Mouse (Mus musculus) frontal cortex, adult 2 months (tissue): Measurements from ENCODE around the gene Pik3c2b. TPM values are rescaled to one million over a fixed set of nuclear protein-coding genes. Genes with fewer than 3 reads are reported as not detected.
A peak's percentile ranks its signal among the peaks of the same experiment; 100 is the strongest.
"Not testable (repeated sequence)": the region's sequence is repeated elsewhere in the genome, so short reads cannot be mapped to it uniquely, and the experiment has no call there.

ENCODE experiments used
- DNase-seq, 2 experiments: peaks; one replicate each; pipeline ENCODE4 v3.0.0; 2022; ENCODE audit warnings: low spot score in 1 of 2; ENCODE audit errors: extremely low spot score in 1 of 2
- polyA plus RNA-seq: library from polyadenylated mRNA; depleted of rRNA; stranded (reverse); fragments of >200 nt; gene quantifications from 2 replicates; pipeline ENCODE4 v1.2.3, GENCODE M21; 2012; rRNA removed

Pik3c2b gene
- 14.9 and 16.2 TPM in 2 replicates for polyA plus RNA-seq

DNA sequence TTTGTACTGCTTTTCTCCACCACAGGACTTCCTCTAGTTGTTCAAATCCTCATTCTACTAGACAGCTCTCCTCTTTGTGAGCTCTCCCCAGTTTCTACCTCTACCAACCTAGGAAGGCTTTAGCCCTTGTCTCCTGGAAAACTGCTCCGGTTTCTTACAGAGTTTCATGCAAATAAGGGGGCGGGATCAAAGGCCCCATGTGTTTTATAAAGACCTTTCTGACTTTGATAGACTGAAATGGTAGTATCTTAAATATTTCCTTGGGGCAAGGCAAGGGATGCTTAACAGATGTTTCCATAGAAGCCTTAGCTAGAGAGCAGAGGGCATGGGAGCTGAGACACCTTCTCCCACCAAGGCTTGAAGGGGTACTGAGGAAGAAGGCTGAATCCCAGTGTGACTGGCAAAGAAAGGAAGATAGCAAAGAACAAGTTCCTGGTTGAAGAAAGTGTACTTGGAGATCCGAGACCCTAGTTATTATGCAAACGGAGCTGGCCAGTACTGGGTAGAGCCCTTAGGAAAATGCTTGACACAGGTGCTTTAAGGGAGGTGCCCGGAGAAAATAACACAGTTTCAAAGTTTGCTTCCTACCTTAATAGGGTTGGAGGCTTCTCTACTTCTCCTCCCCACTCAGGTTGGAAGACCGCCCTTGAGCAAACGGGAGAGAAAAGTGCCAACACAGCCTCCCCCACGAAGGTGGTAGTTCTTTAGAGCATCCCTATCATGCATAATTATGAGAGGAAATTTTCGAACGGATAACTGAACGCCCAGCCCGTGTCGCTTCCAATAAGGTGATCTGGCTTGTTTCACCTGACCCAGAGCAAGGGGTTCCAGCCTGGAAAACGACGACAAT is at the start of gene Pik3c2b:
Pik3c2b (plus strand) TSS at position 657 of the 850 bp plus-strand sequence.
- no peak for DNase-seq

DNA sequence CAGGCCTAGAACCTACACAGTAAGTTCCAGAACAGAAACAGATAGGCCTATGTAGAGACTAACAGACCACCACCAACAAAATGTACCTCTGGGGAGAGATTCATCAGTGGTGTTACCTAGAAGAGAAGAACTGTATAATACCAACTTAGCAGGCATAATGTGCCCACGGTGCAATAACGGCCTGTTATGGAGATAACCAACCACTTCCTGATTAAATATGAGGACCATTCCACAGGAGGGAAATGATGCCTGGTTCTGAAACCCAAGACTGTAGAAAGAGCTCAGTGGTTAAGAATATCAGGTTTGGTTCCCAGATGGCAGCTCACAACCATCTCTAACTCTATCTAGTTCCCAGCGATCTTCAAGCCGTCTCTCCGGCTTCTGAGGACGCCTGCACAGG is 45.1 kb upstream of the Pik3c2b start:
- no peak for DNase-seq

DNA sequence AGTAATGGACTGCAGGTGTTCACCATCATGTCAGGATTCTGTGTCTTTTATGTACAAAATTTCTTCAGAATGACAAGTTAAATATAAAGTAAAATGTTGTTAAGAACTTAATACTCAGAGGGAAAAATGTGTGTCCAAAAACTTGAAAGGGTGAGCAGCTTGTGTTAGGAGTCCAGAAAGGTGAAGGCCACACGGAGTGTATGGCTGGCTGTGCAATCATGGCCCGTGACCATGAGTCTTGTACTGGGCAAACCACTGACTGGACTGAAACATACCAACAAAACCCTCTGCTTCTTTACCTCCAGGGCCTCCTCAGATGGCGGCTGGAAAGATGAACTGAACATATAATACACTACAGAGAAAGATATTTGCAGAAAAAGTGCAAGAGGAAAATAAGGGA is 38.9 kb upstream of the Pik3c2b start:
- no peak for DNase-seq

DNA sequence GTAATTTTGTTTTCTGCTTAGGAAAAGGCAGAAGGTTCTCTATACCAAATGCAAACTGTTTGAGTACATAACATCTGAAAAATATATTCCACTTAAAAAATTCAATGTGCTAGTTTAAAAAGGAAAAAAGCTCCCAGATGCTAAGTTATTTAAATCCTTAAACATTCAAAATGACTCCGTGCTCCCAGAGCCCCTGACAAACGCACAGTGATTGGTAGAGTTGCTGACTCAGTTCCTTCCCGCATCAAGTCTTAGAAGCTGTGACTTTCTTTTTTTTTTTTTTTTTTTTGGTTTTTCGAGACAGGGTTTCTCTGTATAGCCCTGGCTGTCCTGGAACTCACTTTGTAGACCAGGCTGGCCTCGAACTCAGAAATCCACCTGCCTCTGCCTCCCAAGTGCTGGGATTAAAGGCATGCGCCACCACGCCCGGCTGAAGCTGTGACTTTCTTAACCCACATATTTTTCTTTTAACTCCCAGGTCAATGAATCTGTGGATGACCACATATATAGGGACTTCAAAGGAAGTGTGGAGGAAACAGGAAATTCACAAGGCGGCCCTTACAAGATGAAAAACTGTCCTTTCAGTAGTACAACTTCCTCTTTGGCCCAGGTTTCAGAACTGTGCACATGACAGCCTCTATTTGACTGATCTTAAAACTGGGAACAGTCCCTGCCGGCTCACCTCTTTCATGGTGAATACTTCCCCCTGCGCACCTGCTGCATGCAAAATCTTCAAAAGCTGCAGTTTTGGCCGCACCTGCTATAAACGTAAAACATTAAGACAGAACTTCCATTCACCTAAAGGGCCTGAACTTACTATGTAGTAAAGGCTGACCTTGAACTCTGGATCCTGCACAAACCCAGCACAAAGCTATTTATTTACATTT is 33.3 kb upstream of the Pik3c2b start:
- no peak for DNase-seq

DNA sequence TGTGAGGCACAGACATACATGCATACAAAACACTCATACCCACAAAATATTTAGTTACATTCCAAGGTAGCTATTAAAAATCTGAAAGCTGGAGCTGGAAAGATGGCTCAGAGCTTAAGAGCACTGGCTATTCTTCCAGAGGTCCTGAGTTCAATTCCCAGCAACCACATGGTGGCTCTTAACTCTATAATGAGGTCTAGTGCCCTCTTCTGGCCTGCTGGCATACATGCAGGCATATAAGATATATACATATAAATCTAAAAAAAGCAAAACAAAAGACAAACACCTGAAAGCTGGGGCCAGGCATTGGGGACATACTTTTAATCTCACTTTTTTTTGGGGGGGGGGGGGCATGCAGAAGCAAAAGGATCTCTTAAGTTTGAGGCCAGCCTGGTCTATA is 32.1 kb upstream of the Pik3c2b start:
- DNase-seq, result no peak

DNA sequence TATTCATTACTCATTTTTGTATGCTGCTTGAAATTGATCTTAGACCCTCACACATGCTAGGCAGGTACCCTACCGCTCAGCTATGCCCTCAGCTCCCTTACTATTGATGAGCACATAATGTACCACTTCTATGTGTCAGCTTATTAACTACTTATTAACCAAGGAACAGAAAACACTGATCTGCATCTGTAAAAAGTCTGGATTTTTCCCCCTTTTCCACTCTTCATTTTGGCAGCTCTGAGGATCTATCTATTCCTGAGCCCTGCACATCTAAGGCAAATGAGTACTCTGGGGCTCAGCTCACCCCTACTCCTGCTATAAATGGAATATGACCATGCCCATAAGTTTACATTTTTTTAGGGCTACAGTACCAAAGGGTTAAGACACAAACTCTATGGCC is 31.3 kb upstream of the Pik3c2b start:
- no peak for DNase-seq

DNA sequence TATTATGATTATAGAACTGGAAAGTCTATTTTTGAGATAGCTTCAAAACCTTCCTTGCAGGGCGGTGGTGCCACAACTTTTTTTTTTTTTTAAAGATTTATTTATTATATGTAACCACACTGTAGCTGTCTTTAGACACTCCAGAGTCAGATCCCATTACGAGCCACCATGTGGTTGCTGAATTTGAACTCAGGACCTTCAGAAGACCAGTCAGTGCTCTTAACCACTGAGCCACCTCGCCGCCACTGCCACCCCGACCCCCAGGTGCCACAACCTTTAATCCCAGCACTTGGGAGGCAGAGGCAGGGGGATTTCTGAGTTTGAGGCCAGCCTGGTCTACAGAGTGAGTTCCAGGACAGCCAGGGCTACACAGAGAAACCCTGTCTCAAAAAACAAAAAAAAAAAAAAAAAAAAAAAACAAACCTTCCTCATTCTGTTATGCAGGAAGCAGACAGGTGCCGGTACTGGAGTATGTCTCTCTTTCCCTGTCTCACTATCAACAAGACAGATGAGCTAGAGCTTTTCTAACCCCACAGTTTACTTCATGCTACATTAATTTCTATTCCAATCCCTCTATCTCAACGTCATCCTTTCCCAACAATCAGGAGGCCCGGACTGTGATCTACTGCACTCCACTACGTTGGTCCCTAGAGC is 28.6 kb upstream of the Pik3c2b start:
- DNase-seq, result no peak

DNA sequence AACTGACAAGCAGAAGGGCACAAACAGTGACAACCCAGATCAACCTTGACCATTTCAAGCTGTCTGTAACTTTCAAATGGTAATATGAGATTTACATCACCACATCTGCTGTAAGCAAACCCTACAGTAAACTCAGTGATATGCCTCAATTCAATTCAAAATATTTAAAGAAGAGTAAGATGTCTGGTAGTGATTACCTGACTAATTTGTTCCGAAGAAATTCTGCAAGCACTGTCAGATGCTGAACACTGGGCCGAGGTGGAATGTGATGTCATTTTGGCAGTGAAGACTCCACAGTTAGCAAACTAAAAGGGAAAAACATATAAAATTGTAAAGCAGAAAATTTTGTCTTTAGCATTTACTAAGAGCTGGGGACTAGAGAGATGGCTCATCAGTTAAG is 26.9 kb upstream of the Pik3c2b start:
- DNase-seq, result no peak

DNA sequence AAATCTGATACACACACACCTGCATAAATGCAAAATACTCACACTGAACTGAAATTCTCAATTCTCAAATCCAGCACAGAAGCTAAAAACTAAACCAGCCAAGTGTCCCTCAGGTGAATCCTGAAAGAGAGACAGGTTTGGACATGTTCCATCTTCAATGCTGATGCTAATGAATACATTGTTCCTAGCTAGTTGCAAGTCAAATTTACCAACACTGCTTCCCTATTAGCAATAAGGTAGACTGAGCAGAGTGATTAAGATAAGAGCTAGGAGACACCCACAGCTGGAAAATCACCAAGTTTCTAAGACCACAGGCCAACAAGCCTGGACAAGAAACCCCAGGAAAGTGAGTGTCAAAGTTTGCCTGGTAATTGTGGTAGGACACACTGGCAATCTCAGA is 26.2 kb upstream of the Pik3c2b start:
- DNase-seq, result no peak

DNA sequence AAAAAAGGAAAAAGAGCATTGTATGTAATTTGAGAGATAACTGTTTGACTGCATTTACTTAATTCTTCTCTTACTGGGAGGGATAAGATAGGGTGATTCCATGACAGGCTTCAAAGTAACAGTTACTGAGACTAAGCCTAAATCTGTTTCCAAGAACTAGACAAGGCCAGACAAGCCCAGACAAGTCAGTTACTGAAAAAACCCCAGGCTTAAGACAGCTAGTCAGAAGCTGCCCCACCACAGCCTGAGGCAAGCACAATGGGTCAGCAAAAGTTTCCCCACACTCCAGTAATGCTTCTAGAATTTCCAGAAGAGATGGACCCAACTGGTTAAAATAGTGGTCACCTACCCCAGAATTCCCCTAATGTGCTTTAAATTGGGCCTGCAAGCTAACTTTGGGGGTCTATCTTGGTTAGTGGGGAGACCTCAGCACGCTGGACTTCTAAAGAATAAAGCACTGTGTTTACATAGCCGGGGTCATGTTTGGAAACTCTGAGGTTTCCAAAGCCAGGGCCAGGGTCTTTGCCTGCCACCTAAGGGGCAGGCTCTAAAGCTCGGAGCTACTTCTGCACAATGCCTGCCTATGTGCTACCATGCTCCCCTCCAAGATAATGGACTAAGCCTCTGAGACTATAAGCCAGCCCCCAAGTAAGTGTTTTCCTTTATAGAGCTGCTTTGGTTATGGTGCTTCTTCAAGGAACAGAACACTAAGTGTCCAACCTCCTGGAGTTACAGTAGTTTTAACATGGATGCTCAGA is 25.2 kb upstream of the Pik3c2b start:
- no peak for DNase-seq

DNA sequence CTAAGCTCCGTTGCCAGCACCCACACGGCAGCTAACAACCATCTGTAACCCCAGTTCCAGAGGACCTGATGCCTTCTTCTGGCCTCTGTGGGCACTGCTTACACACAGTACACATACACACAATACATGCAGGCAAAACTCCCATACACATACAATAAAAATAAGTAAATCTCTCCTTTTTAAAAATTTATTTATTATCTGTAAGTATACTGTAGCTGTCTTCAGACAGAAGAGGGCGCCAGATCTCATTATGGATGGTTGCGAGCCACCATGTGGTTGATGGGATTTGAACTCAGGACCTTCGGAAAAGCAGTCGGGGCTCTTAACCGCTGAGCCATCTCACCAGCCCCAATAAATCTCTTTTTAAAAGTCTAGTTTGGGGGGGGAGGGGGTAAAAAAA is 24.1 kb upstream of the Pik3c2b start:
- no peak for DNase-seq

DNA sequence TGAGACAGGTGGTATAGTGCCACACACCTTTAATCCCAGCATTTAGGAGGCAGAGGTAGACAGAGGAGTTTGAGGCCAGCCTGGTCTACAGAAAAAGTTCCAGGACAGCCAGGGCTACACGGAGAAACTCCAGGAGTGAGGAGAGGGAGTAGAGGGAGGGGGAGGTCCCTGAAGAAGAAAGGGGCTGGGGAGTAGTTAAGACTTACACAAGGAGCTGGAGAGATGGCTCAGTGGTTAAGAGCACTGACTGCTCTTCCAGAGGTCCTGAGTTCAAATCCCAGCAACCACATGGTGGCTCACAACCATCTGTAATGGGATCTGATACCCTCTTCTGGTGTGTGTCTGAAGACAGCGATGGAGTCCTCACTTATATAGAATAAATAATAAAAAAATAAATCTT is 23.5 kb upstream of the Pik3c2b start:
- not testable (repeated sequence) for DNase-seq

DNA sequence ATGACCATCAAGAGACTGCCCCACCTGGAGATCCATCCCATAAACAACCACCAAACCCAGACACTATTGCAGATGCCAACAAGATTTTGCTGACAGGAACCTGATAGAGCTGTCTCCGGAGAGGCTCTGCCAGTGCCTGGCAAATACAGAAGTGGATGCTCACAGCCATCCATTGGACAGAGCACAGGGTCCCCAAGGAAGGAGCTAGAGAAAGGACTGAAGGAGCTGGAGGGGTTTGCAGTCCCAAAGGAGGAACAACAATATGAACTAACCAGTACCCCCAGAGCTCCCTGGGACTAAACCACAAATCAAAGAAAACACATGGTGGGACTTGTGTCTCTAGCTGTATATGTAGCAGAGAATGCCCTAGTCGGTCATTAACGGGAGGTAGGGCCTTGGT is 21.7 kb upstream of the Pik3c2b start:
- not testable (repeated sequence) for DNase-seq

DNA sequence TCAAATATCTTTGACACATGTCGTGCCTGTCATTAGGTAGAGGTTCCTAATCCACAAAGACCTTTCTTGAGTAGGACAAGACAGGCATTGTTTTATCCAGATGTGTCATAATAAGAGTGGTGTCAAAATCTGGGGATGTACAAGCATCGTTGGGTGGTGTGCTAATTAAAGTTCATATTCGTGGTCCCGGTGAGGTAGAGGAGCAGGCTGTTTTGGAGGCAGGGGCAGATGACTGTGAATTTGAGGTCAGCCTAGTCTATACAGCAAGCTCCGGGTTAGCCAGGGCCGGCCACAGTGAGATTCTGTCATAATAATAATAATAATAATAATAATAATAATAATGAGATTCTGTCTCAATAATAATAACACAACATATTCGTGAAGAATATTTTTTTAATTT is 21.0 kb upstream of the Pik3c2b start:
- no peak for DNase-seq

DNA sequence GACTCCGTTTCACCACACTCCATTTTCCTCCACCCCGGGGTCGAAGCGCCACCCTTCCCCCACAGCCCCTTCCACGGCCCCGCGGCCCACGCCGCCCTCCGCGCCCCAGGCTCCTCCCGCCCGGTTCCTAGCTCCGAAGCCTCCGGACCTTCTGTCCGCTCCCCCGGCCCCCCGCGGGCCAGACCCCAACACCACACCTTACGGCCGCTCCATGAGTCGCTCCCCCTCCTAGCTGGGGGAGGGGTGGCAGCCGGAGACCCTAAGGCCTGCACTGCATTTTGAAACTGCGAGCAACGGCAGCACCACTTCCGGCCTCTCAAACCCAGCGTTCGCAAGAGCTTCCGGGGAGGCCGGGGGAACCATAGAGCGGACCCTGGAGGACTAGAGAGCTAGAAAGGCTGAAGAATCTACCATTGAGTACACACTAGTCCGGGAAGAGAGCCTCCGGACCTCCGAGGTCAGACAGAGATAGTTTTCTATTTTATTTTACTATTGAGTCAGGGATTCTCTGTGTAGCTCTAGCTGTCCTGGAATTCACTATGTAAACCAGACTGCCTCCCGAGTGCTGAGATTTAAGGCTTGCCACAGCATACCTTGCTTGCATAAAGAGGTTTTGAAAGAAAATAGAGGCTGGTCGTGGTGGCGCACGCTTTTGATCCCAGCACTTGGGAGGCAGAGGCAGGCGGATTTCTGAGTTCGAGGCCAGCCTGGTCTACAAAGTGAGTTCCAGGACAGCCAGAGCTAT is 20.2 kb upstream of the Pik3c2b start:
- DNase-seq, result peak; percentile 79 to 93

DNA sequence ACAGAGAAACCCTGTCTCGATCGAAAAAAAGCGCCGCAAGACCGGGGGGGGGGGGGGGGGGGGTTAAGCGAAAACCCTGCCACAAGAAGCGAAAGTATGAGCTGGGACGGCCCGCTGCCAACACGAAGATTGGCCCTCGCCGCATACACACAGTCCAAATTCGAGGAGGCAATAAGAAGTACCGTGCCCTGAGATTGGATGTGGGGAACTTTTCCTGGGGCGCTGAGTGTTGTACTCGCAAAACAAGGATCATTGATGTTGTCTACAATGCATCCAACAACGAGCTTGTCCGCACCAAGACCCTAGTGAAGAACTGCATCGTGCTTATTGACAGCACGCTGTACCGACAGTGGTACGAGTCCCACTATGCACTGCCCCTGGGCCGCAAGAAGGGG is 19.7 kb upstream of the Pik3c2b start:
- DNase-seq, result not testable (repeated sequence)

DNA sequence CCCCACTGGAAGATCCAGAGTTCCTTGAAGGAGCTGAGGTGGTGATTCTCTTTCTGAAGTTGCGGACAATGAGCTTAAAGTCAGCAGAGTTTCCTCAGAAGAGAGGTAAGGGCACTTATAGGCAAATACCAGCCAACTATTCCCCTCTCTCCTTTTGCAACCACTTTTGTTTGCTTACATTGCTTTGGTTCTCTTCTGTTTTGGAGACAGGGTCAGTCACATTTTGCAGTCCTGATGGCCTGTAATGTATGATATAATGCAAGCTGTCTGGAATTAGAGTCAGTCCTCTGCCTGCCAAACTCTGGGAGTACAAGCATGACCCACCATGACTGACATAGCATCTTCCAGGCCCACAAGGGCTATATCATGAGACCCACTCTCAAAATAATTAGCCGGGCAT is 18.3 kb upstream of the Pik3c2b start:
- no peak for DNase-seq

DNA sequence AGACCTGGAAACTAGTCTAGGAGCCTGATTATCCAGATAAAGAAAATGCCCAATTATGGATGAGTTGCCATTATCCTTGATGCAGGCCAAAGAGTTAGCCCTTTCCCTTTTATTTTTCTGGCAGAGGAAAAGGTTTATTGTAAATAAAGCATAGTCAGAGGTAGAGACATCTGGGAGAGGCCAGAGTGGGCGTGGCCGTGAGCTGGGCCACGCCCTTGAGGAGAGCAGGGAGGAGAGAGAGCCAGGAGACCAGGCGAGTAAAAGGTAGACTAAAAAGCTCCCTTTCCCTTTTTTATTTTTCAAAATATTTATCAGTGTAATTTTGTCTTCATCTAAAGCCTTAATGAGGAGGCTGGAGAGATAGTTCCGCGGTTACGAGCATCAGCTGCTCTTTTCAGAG is 17.5 kb upstream of the Pik3c2b start:
- DNase-seq, result no peak

DNA sequence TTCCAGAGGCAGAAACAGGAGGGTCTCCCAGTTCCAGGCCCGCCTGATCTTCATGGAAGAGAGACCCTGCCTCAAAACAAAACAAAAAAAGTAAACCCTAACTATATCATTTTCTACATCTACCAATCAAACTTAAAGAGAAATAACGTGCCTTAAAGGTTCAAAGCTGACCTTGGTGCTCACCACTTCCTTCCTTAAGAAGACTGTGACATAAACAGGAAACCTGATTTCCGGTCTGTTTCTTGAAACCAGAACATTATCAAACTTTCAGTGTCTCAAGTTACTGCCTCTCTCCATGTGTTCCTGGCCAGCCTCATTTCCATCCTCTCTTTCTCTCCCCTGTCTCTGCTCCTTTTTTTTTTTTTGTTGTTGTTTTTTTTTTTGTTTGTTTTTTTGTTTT is 15.7 kb upstream of the Pik3c2b start:
- DNase-seq, result no peak

DNA sequence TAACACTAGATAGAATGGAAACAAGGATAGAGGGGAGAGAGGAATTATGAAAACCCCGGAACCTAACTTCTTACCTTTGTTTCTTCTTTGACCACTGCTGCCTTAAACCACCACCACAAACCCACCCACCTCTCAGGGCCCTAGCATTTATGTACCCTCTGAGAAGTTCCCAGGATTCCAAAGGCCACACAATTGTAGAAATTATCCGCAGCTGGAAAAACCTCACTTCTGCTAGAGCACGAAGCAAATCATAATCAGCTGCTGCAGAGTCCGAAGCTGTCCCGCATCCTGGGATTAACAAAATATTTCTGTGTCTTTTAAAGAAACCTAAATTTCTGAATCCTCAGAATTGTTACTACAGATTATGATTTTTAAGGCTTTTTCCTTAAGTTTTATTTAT is 15.0 kb upstream of the Pik3c2b start, which contains the start of gene Mdm4:
Mdm4 (minus strand) TSS at position 101 of the 400 bp plus-strand sequence.
- DNase-seq, result no peak
